Mouse (Mus musculus): ENCODE data around the gene Hydin.
"Not testable (repeated sequence)": the region's sequence is repeated elsewhere in the genome, so short reads cannot be mapped to it uniquely, and the experiment has no call there.

Gene Hydin

GRCm38 (mm10) chr8:110373695-110374094 is 106.9 kb downstream of the Hydin start:
- no peaks in the 10 kb centered on the region for H3K36me3 ChIP-seq (ENCODE audit: control insufficient read depth, insufficient read depth, low read length, poor library complexity, severe bottlenecking)
- no peaks in the 10 kb centered on the region for H3K27me3 ChIP-seq (ENCODE audit: control insufficient read depth, insufficient read depth, low read length, poor library complexity, severe bottlenecking)
- no peak for DNase-seq (ENCODE audit: low read depth, low spot score)

DNA sequence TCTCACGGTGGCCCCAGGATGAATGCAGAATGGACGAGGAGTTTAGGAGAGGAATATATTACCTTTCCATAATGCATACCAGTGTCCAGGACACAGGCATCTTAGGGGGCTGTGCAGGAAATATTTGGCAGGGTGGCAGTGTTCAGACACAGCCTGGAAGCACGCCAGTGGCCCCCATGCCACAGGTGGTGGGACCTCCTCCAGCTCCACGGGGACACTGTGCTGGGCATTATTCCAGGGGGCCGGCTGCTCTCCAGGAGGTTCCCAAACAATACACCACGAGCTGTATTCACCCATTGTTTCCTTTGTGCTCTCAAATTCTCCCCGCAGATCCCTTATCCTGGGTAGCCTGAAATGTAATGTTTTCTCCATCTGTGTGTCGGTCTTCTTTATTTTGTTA is 116.0 kb downstream of the Hydin start:
- no peak for DNase-seq (ENCODE audit: low read depth, low spot score)

DNA sequence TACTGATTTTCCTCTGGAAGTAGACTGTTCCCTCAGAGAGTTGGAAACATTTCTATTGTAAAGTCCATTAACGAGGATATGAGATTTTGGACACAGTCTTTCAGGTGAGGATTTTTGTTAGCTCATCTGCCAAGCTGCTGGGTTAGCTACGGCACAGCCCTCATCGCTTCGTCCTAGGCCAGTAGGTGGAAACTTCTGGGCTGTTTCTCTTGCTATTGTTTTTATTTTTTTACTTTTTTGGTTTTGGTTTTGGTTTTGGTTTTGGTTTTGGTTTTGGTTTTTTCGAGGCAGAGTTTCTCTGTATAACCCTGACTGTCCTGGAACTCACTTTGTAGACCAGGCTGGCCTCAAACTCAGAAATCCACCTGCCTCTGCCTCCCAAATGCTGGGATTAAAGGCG is 117.9 kb downstream of the Hydin start:
- not testable (repeated sequence) for H3K36me3 ChIP-seq (ENCODE audit: control insufficient read depth, insufficient read depth, low read length, poor library complexity, severe bottlenecking); DNase-seq (ENCODE audit: low read depth, low spot score); H3K27me3 ChIP-seq (ENCODE audit: control insufficient read depth, insufficient read depth, low read length, poor library complexity, severe bottlenecking)

More for the DNA sequence above, 116.0 kb downstream of the Hydin start:
- no peaks in the 10 kb centered on the region for H3K27me3 ChIP-seq (ENCODE audit: control insufficient read depth, insufficient read depth, low read length, poor library complexity, severe bottlenecking)
- H3K36me3 ChIP-seq (ENCODE audit: control insufficient read depth, insufficient read depth, low read length, poor library complexity, severe bottlenecking) = no peaks in the 10 kb centered on the region

- no peak for DNase-seq (ENCODE audit: low read depth, low spot score)
- no peaks in the 10 kb centered on the region for H3K36me3 ChIP-seq (ENCODE audit: control insufficient read depth, insufficient read depth, low read length, poor library complexity, severe bottlenecking)
Observed at GRCm38 (mm10) chr8:110395656-110396055, 128.9 kb downstream of the Hydin start.

GRCm38 (mm10) chr8:110400536-110400935 is 133.8 kb downstream of the Hydin start:
- no peaks in the 10 kb centered on the region for H3K27me3 ChIP-seq (ENCODE audit: control insufficient read depth, insufficient read depth, low read length, poor library complexity, severe bottlenecking)
- no peak for DNase-seq (ENCODE audit: low read depth, low spot score)

More at GRCm38 (mm10) chr8:110395656-110396055, 128.9 kb downstream of the Hydin start:
- no peaks in the 10 kb centered on the region for H3K27me3 ChIP-seq (ENCODE audit: control insufficient read depth, insufficient read depth, low read length, poor library complexity, severe bottlenecking)

GRCm38 (mm10) chr8:110402311-110402710 is 135.5 kb downstream of the Hydin start:
- no peak for DNase-seq (ENCODE audit: low read depth, low spot score)
- Histone ChIP-seq H3K36me3 (ENCODE audit: control insufficient read depth, insufficient read depth, low read length, poor library complexity, severe bottlenecking) (no peaks in the 10 kb centered on the region), H3K27me3 (ENCODE audit: control insufficient read depth, insufficient read depth, low read length, poor library complexity, severe bottlenecking) (no peaks in the 10 kb centered on the region)

More at GRCm38 (mm10) chr8:110400536-110400935, 133.8 kb downstream of the Hydin start:
- H3K36me3 ChIP-seq (ENCODE audit: control insufficient read depth, insufficient read depth, low read length, poor library complexity, severe bottlenecking) = no peaks in the 10 kb centered on the region

DNA sequence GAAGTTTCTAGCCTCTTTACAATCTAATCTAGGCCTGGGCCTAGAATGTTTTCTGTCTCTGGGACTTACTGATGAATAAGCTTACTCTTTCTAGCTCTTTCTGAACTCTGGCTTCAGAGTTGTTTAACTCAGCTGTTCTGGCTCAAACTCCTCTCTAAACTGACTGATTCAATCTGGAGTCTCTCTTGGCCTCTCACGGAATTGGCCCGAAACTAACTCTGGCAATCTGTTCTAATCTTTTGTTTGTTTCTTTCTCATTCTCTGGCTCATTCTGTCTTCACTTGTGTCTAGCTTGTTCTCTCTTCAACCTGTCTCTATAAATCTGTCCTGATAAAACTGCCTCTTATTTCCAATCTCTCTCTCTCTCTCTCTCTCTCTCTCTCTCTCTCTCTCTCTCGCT is 137.7 kb downstream of the Hydin start:
- no peak for DNase-seq (ENCODE audit: low read depth, low spot score)
- Histone ChIP-seq H3K36me3 (ENCODE audit: control insufficient read depth, insufficient read depth, low read length, poor library complexity, severe bottlenecking) (no peaks in the 10 kb centered on the region), H3K27me3 (ENCODE audit: control insufficient read depth, insufficient read depth, low read length, poor library complexity, severe bottlenecking) (no peaks in the 10 kb centered on the region)

GRCm38 (mm10) chr8:110415121-110415520 is 148.3 kb downstream of the Hydin start:
- no peak for DNase-seq (ENCODE audit: low read depth, low spot score)
- no peaks in the 10 kb centered on the region for H3K36me3 ChIP-seq (ENCODE audit: control insufficient read depth, insufficient read depth, low read length, poor library complexity, severe bottlenecking)
- no peaks in the 10 kb centered on the region for H3K27me3 ChIP-seq (ENCODE audit: control insufficient read depth, insufficient read depth, low read length, poor library complexity, severe bottlenecking)

- DNase-seq (ENCODE audit: low read depth, low spot score) = no peak
- Histone ChIP-seq H3K36me3 (ENCODE audit: control insufficient read depth, insufficient read depth, low read length, poor library complexity, severe bottlenecking) (no peaks in the 10 kb centered on the region), H3K27me3 (ENCODE audit: control insufficient read depth, insufficient read depth, low read length, poor library complexity, severe bottlenecking) (no peaks in the 10 kb centered on the region)
Observed at GRCm38 (mm10) chr8:110416931-110417330, 150.2 kb downstream of the Hydin start.

DNA sequence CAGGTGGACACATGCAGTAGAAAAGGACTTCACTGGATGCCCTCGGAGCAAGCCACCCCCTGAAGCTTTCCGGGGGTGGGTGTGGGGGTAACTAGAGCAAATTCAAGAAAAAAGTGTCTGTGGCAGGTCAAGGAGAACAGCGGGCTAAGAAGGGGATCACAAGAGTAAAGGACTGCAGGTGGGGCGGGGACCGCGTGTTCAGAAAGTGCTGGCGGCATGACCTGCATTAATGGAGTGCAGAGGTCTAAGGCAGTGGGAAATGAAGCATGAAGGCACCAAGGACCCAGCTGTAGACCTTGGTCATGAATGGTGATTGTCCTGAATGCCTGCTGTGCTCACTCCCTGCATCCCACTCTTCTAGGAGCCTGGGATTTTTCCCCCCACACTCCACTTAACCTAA is 151.0 kb downstream of the Hydin start:
- Histone ChIP-seq H3K36me3 (ENCODE audit: control insufficient read depth, insufficient read depth, low read length, poor library complexity, severe bottlenecking) (no peaks in the 10 kb centered on the region), H3K27me3 (ENCODE audit: control insufficient read depth, insufficient read depth, low read length, poor library complexity, severe bottlenecking) (no peaks in the 10 kb centered on the region)
- no peak for DNase-seq (ENCODE audit: low read depth, low spot score)

- Histone ChIP-seq H3K36me3 (ENCODE audit: control insufficient read depth, insufficient read depth, low read length, poor library complexity, severe bottlenecking) (no peaks in the 10 kb centered on the region), H3K27me3 (ENCODE audit: control insufficient read depth, insufficient read depth, low read length, poor library complexity, severe bottlenecking) (no peaks in the 10 kb centered on the region)
- DNase-seq (ENCODE audit: low read depth, low spot score) = no peak
Observed at GRCm38 (mm10) chr8:110419711-110420110, 152.9 kb downstream of the Hydin start.

DNA sequence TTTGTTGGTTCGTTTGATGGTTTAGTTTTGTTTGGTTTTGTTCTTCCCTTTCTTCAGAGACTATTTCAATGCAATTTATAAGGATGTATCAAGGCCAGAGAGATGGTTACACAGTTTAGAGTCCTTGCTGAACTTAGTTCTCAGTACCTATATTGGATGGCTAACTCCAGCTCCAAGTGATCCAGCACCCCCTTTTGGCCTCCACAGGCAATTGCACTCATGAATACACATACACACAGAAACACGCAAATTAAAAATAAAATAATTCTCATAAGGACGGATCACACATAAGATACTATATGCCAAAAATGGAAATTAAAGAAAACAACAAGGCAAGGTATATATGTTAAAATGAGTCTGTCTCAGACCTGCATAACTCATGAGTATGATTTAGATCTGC is 153.4 kb downstream of the Hydin start:
- no peaks in the 10 kb centered on the region for H3K36me3 ChIP-seq (ENCODE audit: control insufficient read depth, insufficient read depth, low read length, poor library complexity, severe bottlenecking)
- no peaks in the 10 kb centered on the region for H3K27me3 ChIP-seq (ENCODE audit: control insufficient read depth, insufficient read depth, low read length, poor library complexity, severe bottlenecking)
- DNase-seq (ENCODE audit: low read depth, low spot score) = no peak

GRCm38 (mm10) chr8:110424146-110424545 is 157.4 kb downstream of the Hydin start:
- H3K36me3 ChIP-seq (ENCODE audit: control insufficient read depth, insufficient read depth, low read length, poor library complexity, severe bottlenecking) = no peaks in the 10 kb centered on the region
- H3K27me3 ChIP-seq (ENCODE audit: control insufficient read depth, insufficient read depth, low read length, poor library complexity, severe bottlenecking) = no peaks in the 10 kb centered on the region
- DNase-seq (ENCODE audit: low read depth, low spot score) = no peak

GRCm38 (mm10) chr8:110431340-110431739 is 164.6 kb downstream of the Hydin start:
- DNase-seq (ENCODE audit: low read depth, low spot score) = no peak
- no peaks in the 10 kb centered on the region for H3K36me3 ChIP-seq (ENCODE audit: control insufficient read depth, insufficient read depth, low read length, poor library complexity, severe bottlenecking)

GRCm38 (mm10) chr8:110440528-110440927 is 173.8 kb downstream of the Hydin start:
- no peak for DNase-seq (ENCODE audit: low read depth, low spot score)
- Histone ChIP-seq H3K36me3 (ENCODE audit: control insufficient read depth, insufficient read depth, low read length, poor library complexity, severe bottlenecking) (no peaks in the 10 kb centered on the region), H3K27me3 (ENCODE audit: control insufficient read depth, insufficient read depth, low read length, poor library complexity, severe bottlenecking) (no peaks in the 10 kb centered on the region)

More at GRCm38 (mm10) chr8:110431340-110431739, 164.6 kb downstream of the Hydin start:
- H3K27me3 ChIP-seq (ENCODE audit: control insufficient read depth, insufficient read depth, low read length, poor library complexity, severe bottlenecking) = no peaks in the 10 kb centered on the region

GRCm38 (mm10) chr8:110444276-110444675 is 177.5 kb downstream of the Hydin start:
- no peaks in the 10 kb centered on the region for H3K36me3 ChIP-seq (ENCODE audit: control insufficient read depth, insufficient read depth, low read length, poor library complexity, severe bottlenecking)
- DNase-seq (ENCODE audit: low read depth, low spot score) = no peak
- H3K27me3 ChIP-seq (ENCODE audit: control insufficient read depth, insufficient read depth, low read length, poor library complexity, severe bottlenecking) = no peaks in the 10 kb centered on the region
